Mouse (Mus musculus) kidney, adult 8-10 months (tissue): ENCODE results near the gene Tsg101.

Source experiments
- DNase-seq, 2 experiments: peaks; one replicate each; pipeline ENCODE4 v3.0.0; 2022

The Tsg101 gene

GRCm38 (mm10) chr7:46876841-46877240 is 42.9 kb downstream of the Tsg101 start:
- DNase-seq = no peak

- no peak for DNase-seq
These were observed 47.8 kb downstream of the Tsg101 start for GRCm38 (mm10) chr7:46871988-46872387.

GRCm38 (mm10) chr7:46860996-46861395 is 58.8 kb downstream of the Tsg101 start, which contains the start of gene Ldhc:
TSS of gene Ldhc (plus strand) at chr7:46861203.
- DNase-seq = no peak

- no peak for DNase-seq
These were observed 60.7 kb downstream of the Tsg101 start for GRCm38 (mm10) chr7:46859031-46859430.

- no peak for DNase-seq
These were observed 62.3 kb downstream of the Tsg101 start for GRCm38 (mm10) chr7:46857436-46857835.

DNA sequence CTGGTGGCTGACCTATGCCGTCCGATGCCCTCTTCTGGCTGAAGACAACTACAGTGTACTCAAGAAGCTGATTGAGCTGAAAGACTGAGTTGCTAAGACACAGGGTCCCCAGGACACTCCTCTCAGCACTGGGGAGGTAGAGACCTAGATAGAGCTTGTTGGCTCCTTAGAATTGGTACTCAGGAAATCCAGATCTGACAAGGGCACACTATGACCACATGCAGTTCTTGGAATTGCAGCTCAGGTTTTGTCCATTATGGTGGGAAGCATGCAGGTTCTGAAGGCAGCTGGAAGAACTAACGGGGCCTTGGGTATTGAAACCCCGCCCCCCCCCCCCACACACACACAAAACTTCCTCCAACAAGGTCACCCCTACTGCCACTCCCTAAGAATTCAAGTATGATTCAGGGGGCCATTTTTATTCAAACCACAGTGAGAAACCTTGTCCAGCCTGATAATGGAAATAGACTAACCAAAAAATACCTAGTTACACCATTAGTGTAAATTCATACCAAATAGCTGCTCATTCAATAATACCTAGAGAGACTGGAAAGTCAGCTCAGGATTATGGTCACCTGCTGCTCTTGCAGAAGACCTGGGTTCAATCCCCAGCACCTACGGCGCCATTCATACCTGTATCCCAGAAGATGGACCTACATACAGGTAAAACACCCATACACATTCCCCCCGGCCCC is 63.8 kb downstream of the Tsg101 start:
- DNase-seq = no peak

DNA sequence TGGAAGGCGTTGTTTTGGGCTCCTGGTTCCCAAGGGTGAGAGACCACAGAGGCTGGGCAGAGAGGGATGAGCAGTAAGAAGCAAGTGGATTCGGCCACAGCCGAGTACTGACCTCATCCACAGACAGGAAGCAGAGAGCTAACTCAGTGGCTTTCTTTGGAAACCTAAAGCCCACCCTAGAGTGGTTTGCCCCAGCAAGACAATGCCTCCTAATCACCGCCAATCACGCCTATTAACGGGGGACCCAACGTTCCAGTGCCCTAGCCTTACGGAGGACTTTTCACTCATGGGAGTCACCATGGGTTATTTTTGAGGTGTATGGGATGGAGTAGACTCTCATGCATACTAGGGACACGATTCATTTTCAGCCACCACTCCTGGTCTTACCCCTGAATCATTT is 66.4 kb downstream of the Tsg101 start:
- no peak for DNase-seq

- peak; percentile 39 to 57 for DNase-seq
These were observed 67.1 kb downstream of the Tsg101 start for GRCm38 (mm10) chr7:46852666-46853065.

DNA sequence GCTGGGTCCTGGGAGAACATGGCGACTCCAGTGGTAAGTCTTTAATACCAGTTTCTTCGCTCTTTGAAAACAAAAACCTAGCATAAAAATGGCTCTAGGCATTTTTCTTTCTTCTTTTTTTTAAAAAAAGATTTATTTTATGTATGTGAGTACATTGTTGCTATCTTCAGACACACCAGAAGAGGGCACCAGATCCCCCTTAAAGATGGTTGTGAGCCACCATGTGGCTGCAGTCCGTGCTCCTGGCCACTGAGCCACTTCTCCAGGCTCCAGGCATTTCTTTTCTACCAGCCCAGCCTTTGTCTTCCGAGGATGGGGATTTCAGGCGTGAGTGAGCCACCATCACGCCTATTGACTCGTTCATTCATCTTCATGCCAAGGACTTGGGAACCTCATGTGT is 68.7 kb downstream of the Tsg101 start:
- DNase-seq = no peak

GRCm38 (mm10) chr7:46849287-46849686 is 70.5 kb downstream of the Tsg101 start:
- peak in 1 of 2 experiments; percentile 58 for DNase-seq

DNA sequence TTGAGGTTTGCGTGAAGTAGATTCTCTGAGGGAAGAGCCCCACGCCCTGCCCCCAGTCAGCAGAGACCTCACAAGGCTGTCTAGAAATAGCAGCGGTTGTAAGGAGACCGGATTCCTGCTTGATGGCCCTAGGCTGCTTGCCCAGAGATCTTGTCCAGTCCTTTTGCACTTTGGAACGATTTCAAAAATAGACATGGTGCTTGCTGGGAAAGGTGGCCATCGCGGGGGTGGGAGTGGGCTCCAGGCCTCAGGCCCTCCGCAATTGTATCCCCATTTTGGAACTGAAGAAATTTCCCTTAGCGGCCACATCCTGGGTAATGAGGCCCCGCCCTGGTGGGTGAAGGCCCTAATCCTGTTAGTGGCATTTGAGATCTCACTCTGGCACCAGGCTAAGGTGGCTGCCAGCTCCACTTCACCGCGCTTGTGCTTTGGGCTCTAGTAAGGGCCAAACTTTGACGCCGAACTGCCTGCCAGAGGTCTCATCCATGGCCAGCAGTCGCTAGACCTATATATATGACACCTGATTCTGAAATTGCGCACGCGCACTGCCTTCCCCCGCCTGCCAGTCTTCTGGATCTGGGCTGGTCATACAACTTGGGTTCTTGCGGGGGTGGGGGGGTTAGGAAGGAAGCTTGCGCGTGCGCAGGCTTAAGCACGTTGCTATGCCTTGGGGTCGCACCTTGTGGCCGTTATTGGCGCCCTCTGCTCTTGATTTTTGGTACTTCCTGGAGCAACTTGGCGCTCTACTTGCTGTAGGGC is 73.1 kb downstream of the Tsg101 start:
- peak; percentile 69 to 75 for DNase-seq

- DNase-seq = no peak
These were observed 73.7 kb downstream of the Tsg101 start for GRCm38 (mm10) chr7:46845978-46846485.

DNA sequence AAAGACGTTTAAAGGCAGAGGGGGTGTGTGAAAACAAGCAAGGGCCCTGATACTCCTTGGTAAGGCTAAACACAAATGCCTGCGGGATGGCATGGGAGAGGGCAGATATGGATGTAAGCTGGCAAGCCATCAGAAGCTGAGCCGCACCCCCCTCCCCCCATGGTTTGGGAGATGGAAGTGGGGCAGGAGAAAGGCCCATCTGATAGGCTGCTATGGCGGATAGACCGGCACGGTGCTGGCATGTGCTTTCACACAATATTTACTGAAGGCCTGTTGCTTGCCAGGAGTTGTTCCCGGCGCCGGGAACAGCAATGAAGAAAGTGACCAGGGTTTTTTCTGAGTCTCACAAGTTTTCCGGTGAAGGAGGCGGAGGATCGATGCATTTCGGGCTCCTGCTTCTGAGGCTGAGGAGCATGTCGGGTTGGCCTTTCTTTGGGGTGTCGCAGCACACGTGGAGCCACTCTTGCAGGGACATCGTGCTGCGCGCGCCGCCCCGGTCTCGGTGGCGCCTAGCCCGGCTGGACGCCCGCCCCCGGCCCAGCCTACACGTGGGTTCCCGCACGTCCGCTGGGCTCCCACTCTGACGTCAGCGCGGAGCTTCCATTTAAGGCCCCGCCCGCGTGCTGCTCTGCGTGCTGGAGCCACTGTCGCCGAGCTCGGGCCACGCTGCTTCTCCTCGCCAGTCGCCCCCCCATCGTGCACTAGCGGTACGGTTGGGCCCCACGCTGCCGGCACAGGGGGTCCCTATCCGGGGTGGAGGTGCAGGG is 74.4 kb downstream of the Tsg101 start:
- DNase-seq = peak; percentile 87 to 91

GRCm38 (mm10) chr7:46843576-46843975 is 76.2 kb downstream of the Tsg101 start:
- DNase-seq = no peak

DNA sequence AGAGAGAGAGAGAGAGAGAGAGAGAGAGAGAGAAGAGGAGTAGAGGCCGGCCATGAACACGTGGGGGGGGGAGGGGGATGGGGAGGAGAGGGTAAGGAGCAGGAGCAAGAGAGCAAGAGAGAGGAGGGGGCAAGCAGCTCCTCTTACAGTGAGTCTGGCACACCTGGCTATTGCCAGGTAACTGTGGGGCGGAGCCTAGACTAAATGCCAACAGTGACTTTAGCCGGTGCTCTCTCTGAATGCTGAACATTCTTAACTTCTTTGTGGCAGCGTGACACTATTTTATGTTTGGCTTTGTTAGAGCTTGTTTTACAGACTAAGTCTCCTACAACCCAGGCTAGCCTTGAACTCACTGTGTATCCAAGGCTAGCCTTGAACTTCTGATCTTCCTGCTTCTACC is 77.5 kb downstream of the Tsg101 start:
- DNase-seq = no peak

GRCm38 (mm10) chr7:46840787-46841525 is 78.8 kb downstream of the Tsg101 start, which contains the start of gene Ldha:
TSS of gene Ldha (plus strand) at chr7:46841475.
- DNase-seq = no peak

- no peak for DNase-seq
These were observed 79.4 kb downstream of the Tsg101 start for GRCm38 (mm10) chr7:46840326-46840725.

DNA sequence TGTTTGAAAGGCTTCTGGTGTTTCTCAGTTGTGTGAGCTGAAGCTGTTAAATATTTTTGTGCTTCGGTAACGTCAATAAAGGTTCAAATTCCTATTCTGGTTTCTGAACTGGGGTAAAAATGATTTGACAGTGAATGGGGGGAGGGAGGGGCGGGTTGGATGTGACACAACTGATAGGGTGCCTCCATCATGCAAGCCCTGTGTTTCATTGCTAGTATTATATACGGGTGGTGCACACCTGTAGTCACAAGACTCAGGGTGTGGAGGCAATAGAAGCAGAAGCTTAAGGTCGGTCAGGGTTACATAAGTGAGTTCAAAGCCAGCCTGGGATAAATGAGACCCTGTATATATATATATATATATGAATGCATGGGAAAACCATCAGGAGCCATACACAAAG is 79.9 kb downstream of the Tsg101 start:
- no peak for DNase-seq

- peak; percentile 80 to 84 for DNase-seq
These were observed 80.3 kb downstream of the Tsg101 start for GRCm38 (mm10) chr7:46839446-46839845.
